Mouse (Mus musculus) lung, postnatal 25 days (tissue): ENCODE data around the gene Ccdc191.

Experiments
- DNase-seq: peaks from one replicate; pipeline ENCODE4 v3.0.0; 2022; ENCODE audit warnings: low spot score

The Ccdc191 gene

DNA sequence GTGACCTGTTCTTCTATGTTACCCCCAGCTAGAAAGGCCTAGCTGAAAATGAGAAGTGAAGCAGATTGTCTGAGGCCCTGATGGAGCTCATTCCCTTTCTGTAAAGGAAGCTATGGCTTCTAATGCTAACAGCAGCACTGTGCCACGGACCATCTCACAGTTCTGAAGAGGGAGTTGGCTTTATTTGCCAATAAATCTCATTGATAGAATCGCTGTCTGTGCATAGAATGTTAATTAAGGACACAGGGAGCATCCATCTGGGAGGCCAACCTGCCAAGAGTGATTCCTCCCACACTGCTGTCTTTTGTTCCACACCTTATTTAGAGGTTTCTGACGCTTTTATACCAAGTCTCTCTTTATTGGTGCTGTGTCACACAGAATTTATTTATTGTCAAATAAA lies 41.9 kb downstream of the Ccdc191 start:
- no peak for DNase-seq

DNA sequence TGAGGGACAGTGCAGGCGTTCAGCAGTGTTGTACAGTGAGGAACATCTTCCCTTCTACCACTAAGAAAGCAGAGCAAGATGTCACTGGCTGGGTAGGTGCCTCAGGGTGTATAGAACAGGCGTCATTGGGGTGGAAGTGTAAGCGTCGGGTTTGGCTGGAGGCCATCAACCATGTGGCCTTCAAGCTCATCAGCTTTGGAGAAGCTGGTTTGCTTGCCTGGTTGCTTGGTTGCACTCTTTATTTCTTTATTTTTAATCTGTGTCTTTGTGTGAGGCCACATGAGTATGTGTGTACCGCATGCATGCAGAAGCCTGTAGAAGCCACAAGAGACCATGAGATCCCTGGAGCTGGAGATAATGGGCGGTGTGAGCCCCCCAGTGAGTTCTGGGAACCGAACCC lies 42.7 kb downstream of the Ccdc191 start:
- no peak for DNase-seq

DNA sequence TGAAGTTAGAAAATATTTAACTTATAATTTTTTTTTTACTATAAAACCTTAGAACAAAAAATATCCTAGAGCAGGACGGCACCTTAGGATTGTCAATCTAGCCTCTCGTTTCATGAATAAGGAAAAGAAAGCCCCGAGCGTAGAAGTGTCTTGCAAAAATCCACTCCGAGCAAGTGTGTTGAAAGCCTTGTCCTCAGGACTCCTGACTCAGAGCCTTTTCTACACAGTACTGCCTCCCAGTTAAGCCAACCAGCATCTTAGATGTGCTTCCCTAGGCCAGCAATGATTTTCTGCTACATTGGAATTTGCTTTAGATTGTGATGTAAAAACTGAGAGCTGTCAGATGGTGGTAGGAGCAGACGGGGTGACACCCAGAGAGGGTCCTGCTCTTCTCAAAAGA lies 43.4 kb downstream of the Ccdc191 start:
- DNase-seq: peak; percentile 33

DNA sequence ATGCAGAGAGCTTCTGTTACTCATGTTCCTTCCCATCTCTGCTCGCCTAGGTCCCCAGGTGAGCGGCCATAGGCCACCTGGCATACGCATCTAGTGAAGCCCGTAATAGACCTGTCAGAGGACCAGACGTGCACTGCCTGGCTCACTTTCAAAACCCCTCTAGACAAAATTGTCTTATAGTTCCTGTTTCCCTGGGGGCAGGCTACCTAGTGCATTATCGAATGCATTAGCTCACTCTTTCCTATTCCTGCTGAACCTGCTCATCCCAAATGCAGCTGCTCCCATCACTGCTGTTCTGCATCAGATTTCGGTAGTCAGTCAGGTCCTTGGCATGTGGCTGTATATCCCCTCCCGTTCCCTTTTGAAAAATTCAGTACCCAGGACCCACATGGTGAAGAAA lies 45.3 kb downstream of the Ccdc191 start:
- DNase-seq: no peak

DNA sequence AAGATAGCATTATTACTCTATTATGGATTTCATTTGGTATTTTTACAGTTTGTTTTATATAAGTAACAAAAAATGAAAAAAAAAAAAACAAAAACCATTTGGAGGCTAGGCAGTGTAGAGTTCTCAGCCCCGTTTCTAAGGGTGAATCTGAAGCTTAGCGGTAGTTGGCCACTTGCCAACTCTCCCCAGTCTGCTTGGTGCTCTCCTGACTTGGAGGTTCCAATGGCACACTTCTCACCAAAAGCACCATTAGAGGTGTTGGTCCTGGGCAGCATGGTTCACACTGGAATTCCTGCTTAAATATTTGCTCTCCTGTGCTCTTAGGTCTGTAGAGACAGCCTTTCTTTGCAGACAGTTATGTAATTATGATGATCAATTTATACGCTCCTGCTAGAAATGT lies 45.8 kb downstream of the Ccdc191 start:
- DNase-seq: no peak

DNA sequence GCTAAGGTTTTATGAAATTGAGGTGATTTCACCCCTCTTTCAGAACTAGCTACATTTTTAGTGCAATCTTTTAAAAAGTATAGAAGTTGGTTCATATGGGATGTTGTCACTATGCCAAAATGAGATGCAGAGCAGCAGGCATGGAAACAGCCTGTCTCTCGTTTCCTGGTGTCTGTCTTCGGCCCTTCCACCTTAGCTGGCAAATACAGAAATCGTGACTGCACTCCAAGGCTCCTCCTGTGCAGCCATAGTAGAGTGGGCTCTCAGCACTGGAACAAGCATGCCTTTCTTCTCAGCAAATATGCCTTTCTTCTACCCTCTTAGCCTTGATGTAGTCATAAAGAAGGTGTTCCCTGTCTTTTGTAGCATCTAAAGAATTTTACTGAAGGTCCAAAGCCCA lies 46.3 kb downstream of the Ccdc191 start:
- DNase-seq: no peak

DNA sequence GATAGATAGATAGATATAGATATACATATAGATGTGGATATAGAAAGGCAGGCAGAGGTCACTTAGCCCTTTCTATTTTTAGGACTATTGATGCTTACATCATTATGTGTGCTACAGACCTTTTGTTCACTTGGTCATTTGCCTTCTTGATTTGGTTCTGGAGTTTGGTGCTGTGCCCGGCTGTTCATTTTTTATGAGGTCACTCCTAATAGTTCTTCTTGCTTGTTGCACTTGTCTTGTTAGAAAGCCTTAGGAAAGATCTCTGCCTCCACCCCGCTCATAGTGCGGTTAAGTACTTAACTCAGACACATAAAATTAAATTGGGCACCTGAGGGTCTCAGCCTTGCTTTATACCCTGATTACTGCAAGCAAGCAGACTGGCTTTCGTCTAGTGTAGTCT lies 51.2 kb downstream of the Ccdc191 start:
- DNase-seq: no peak

DNA sequence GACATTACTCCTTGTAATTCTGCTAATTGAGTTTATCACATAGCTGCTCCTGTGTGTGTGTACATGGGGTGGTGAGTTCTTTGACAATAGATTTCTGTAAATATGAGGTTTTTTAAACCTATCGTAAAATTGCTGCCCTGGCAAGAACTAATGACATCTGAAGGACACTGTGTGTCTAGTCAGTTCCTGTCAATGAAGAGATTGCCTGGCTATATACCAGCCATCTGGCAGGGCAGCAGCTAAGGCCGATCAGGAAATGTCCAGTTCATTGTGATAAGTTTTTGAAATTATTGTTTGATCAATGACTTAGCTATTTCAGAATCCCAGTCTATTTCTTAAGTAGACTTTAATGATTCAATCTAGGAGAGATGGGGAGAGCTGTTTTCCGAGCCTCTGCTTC lies 55.8 kb downstream of the Ccdc191 start:
- no peak for DNase-seq

DNA sequence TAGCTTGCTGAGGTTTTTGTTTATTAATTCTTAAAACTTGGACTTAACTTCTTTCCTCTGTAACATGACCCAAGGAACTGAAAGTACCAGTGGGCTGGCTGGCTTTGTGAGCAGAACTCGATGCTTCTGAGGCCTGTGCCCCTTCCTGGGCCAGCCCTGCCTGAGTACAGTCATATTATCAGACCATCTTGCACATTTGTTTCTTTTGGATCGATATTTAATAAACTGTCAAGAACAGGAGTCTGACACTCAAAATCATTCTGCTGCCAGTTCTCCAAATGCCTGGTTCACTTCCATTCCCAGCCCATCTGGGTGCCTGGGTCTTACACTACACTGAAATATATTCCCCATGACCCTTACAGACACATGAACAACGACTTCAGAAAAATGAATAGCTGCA lies 56.3 kb downstream of the Ccdc191 start:
- no peak for DNase-seq

DNA sequence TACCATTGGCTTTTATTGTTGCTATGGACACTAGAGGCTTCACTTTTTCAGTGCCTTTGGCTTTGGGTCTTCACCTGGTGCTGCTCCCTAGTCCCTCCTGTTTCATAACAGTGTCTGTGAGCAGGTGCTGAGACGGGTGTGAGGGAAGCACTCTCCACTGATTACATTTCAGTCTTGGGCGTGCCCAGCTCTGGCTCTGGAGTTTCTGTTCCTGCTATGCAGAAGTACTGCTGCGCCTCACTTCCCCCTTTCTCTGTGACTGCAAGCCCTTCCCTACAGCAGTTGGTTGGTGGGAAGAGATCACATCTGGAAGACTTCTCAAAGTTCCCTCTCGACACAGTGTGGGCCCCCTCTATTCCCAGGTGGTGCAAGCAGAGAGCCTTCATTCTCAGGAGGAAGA lies 62.0 kb downstream of the Ccdc191 start:
- DNase-seq: peak; percentile 67

DNA sequence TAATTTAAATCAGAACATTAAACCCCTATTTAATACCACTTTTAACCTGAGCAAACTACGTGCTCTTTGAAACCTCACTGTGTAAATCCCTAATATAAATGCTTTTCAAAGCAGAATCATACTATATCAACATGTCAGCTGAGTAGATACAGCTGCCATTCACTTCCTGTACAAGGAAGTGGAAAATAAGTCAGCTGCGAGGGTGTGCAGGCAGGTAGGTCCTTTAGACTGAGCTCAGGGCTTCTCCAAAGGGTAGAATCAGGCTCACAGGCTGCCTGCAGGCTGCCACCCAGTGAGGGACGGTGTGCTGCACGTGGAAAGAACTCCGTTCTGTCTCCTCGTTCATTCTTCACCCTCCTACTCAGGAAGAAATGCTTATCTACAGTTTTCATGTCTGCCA lies 65.3 kb downstream of the Ccdc191 start:
- DNase-seq: no peak

DNA sequence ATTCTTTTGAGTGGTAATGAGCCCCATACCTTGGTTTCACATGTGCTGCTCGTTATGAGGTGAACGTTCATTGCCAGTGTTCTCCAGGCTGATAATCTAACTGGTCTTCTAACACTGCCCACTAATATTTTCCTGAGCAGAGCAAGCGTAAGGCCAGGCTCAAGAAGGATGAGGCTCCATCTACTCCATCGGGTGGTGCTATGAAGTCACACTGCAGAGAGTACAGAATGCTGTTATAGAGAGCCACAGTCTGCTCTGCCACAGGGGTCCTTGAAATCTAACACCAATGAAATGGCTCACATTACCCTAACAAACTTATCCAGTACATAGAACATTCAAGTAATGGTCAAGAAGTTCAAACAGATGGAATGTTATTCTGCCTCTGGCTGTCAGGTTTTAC lies 68.4 kb downstream of the Ccdc191 start:
- no peak for DNase-seq

DNA sequence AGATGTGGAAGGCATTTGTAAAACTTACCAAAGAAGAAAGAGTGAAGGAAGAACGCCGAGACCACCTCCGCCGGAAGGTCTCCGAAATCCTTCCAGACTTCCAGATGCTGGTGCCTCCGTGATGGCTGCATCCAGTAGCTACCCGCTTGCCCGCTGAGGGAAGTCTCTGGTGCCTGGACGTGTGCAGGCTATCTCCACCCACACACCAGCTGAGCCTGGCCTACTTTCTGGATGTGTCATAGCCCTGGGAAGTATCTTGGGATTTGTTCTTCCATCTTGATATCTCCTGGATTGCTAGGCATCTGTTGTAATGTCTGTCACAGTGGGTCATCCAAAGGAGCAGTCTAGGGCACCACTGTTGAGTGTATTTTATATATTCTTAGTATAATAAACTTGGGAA lies 73.7 kb downstream of the Ccdc191 start:
- DNase-seq: no peak

DNA sequence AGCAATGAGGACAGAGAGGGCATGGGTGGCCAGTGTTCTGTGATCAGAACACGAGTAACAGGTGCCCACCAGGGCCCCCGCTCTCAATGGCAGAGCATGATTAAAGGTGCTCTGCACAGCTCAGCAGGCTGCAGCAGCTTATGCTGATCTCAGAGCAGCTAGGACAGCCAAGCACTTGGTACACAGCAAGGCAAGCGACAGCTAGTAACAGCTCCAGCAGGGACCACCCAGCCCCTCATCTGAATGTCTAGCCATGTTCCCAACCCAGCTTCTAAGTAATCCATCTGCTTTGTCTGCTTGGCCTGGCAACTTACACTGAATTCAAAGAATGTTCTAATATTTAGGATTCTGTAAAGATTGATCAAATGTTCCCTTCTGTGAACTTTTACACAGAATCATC lies 74.2 kb downstream of the Ccdc191 start:
- no peak for DNase-seq

DNA sequence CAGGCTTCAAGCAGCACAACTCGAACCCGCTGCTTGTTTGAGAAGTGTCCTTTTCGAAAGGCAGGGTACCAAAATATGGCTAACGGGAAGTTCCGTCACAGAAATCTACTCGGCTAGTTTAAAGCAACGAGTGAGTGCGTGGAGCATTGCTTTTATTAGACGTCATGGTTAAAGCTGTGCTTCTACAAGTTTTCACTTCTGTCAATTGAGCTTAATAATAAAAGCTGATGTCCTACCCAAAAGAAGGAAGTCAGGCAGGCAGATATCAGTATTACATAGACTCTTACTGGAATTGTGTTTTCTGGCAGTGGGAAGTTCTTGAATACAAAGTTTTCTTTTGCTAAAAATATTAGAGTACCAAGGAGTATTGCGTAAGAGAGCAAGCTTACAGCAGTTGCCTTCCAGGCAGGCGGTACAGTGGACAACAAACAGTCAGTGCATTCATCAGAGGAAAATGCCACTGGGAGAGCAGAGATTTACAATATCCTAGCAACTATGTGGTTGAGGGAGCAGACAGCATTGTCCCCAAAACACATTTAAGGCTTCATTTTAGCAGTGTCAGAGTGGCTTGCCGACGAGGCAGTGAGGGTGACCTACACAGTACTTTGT lies 76.3 kb downstream of the Ccdc191 start:
- DNase-seq: peak; percentile 23

DNA sequence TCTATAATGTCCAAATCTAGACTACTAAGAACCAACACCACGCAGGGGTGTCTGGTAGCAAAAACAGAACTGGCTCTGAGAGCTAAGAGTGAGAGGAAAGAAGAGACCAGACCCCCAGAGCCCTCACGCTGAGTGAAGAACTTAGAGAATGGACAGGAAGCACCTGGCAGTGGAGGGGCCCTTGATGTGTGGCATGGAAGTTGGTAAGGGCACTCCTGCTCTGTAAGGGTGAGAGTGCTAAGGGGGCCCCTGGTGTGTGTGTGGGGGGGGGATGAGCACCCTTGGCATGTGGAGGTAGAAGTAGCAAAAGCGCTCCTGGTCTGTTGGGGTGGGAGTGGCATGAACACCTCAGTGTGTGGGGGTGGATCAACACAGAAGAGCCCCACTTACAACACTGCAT lies 80.8 kb downstream of the Ccdc191 start:
- DNase-seq: no peak

DNA sequence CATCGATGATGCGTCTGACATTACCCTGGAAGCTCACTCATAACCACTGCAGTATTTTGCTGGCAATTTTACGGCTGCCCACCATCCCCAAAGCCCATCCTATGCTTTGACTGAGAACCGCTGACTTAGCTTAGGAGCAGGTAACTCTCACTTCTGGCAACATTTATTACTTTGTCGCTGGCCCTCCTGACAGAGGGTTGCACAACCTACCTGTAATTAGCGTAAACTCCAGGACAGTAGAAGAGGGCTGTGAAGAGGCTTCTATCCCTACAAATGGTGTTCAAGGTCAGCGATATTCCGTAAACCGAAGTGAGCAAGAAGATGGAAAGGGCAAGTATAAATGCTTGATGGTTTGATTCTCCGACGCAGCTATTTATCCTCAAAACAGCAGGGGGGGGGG lies 81.6 kb downstream of the Ccdc191 start:
- DNase-seq: no peak

DNA sequence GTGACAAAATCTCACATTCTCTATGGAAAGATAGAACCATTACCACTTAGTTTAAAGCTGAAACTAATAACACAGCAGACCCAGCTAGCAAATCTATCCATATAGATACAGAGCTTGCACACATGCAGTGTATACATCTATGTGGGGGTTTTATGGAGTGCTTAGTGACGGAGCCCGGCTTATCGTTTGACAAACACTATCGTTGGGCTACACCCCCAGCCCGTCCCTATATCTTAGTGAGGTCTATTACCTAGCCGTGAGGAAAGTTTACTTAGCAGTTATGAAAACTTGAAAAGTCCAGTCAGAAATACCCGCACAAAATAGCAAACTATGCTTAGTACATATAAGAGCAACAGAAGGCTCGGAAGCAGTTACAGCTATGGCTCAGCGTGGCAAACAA lies 82.1 kb downstream of the Ccdc191 start:
- DNase-seq: no peak

DNA sequence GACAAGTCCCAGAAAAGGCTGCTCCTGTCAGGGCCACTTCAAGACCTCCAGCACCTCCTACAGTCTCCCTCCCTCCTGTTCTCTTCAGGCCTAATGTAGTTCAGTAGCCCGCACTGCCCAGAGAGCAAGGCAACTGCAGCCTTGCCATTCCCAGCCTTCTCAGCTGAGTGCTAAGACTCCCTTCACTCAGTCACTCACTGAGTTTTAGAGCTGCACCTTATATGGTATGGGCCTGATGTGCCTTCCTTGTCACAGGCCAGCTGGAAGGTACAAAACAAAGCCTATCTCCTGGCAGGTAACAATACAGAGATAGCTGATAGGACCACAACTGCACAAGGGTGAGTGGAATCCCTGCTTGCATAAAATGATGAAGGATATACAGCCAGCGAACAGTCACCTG lies 82.8 kb downstream of the Ccdc191 start:
- DNase-seq: no peak

DNA sequence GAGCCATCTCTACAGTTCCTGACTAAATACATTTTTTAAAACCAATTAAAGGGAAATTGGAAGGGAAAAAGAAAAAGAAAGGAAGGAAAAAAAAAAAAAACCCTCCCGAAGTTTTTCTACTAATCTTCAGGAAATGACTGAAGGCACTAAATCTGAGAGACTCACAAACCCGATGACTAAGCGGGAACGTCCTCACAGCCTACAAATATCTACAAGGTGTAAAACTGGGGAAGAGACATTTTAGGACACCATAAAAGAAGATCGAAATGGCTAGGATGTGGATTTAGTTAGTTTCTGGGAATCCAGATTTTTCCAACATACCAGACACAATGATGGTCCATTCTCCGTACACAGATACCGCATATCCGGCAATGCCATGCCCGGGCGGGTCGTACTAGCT lies 83.5 kb downstream of the Ccdc191 start:
- no peak for DNase-seq

DNA sequence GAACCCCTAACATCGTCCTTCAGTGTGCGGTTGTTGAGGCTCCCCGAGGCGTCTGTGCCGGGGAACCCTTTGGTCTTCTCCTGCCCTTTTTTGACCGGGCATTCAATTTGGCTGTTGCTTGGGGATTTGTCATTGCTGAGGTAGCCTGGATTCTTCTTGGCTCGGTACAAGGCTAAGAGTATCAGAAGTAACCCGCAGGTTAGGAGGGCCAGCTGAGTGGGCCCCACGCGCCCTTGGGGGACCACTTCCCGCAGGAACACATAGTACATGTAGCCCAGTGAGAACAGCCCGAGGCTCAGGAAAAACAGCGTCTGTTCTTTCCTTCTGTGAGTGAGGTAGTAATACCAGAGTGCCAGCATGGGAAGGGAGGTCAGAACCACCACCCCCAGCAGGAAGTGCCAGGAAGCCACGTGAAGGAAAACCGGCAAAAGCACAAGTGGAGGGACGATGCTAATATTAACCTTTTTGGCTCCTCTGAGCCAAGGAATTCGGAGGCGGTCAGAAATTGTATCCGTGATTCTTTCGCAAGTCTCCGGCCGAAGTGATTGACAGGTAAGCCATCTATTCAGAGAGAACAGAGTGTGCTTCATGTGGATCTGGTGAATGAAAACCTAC lies 84.1 kb downstream of the Ccdc191 start:
- DNase-seq: no peak

DNA sequence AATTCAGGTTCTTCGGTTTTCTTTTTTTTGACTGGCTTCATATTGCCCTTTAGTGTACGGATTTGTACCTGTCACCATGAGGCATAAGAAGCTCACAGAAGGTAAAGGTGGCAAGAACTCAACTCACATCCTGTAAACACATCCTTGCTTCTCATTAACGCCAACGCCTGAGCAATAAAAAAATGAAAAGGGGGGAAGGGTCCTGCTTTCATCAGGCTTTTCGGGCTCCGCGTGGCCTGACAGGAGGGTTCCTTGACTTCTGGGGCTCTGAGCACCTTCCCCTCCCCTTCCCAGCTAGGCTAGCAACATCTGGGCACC lies 89.4 kb downstream of the Ccdc191 start:
- DNase-seq: no peak

DNA sequence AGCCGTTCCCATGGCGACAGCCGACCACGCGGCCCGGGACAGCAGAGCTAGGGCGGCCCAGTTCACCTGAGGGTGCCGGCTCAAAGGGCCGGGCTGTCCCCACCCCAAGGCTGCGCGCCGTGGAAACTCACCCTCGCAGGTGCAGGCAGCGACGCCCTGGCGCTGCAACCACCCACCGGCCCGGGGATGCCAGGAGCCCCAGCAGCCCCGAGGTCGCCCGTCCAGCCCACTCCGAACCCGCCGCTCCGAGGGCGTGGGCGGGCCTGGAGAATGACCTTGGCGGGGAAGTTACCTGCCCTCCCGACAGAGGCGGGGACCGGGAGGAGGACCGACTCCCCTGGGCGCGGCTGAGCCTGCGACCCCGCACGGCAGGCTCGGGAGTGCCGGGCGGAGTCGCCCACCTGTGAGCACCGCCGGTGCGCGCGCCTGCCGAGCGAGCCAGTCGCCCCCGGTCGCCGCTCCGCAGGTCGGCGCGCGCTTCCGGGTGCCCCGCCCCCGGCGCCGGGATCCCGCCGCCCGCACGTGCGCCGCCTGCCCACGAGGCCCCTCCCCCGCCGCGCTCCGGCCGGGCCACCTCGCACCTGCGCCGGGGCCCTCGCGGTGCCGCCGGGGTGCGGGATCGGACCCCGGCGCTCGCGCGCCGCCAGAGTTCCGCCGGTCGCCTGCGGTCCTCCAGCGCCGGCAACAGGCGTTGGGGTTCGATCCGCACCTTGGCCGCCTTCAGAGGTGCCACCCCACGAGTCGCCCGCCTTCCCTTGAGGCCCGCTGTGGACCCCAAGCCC lies 89.9 kb downstream of the Ccdc191 start, which contains the start of gene Zdhhc23:
Gene Zdhhc23, minus strand, starts transcription at position 464 of the 782 bp plus-strand sequence.
- DNase-seq: peak; percentile 20

DNA sequence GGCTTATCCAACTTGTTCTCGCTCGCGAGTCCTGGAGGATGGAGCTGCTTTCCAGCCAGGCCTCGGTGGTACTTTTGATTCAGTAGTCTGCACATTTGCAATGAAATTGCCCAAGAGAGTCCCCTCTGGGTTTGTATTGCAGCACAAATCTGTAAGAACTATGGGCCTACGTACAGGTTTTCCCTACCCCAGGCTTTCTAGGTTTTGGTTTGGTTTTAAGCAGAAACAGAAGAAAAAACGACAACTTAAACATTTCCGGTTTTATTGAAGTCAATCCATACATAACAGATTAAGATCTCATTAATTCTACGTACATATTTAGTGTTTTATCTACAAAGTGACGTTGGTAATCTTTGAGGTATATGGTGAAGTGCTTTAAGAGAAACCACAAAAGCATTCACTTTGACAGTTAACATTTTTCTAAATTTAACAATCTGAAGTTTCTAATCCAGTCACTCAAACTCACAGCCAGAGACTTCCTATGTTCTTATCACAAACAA lies 90.6 kb downstream of the Ccdc191 start:
- DNase-seq: no peak
